Mouse (Mus musculus): ENCODE measurements around the gene Gpat2. TPM values are rescaled to one million over a fixed set of nuclear protein-coding genes. Genes with fewer than 3 reads are reported as not detected.
A peak's percentile ranks its signal among the peaks of the same experiment; 100 is the strongest.

Gpat2 gene
- total and polyA plus RNA-seq, 3 experiments: 0.08 TPM; not detected in 2

GRCm38 (mm10) chr2:127479763-127480162 is 54.8 kb downstream of the Gpat2 start:
- no peak for TF ChIP-seq EP300 (IDR thresholded peaks at IDR 0.05; ENCODE audit: insufficient read depth, low read depth, low read length)
- TF ChIP-seq CTCF (IDR thresholded peaks at IDR 0.05): no peak
- no peak for TF ChIP-seq POLR2A (IDR thresholded peaks at IDR 0.05; ENCODE audit: insufficient read depth, low read depth, low read length)
- no peak for DNase-seq
- intact Hi-C loops (cut with DNase I): no loop called here
- peaks cover 3% of the 10 kb centered on the region for H3K4me1 ChIP-seq (ENCODE audit: control insufficient read depth, insufficient read depth, low read length)
- no peak overlapping the region for H3K4me3 ChIP-seq
- H3K27ac ChIP-seq: no peak overlapping the region
- no peak overlapping the region for H3K9ac ChIP-seq (ENCODE audit: low read depth, low read length)
- H3K27me3 ChIP-seq (ENCODE audit: control insufficient read depth, insufficient read depth, low read length): peaks cover 9% of the 10 kb centered on the region; the same call in 1 of the 2 replicates
- 69% methylated on average over 10 of the region's 10 CpGs for WGBS
- H3K36me3 ChIP-seq (ENCODE audit: control insufficient read depth, insufficient read depth, low read length): no peaks in the 10 kb centered on the region
- no peaks in the 10 kb centered on the region for H3K79me2 ChIP-seq (replicated peaks; ENCODE audit: control insufficient read depth, insufficient read depth, low read length)

DNA sequence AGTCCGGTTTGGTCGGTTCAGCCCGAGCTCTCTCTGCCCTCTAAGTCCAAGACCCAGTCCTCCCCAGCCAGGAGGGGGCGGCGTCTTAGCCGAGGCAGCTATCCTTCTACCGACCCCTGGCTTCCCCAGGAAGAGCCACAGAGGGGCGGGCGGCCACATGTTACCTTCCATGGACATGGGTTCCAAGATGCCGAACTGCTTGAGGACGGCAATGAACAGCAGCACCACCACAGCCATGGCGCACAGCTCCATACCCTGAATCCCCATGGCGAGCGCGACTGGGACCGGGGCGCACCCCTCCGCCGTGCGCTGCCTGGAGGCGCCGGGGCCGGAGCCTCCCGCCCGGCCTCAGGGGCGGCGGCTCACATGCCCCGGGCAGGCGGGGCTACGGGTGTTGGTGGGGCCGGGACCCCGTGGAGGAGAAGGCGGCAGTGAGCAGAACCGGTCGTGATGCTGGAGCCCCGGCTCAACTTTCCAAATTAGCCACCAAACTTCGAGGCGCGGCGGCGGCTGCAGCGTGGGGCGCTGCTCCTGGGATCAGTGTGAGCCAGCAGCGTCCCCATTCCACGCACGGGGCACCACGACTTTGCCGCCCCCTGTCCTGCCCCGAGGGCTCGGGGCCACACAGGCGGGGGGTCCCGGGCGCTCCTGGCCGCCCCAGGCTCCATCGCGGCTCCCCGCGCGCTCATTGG is 57.0 kb downstream of the Gpat2 start:
- H3K4me1 ChIP-seq (ENCODE audit: control insufficient read depth, insufficient read depth, low read length): peaks cover 3% of the 10 kb centered on the region
- H3K27ac ChIP-seq: peak overlapping the region; percentile 67
- H3K79me2 ChIP-seq (replicated peaks; ENCODE audit: control insufficient read depth, insufficient read depth, low read length): no peaks in the 10 kb centered on the region
- intact Hi-C loops (cut with DNase I): no loop called here
- no peak for TF ChIP-seq POLR2A (IDR thresholded peaks at IDR 0.05; ENCODE audit: insufficient read depth, low read depth, low read length)
- TF ChIP-seq CTCF (IDR thresholded peaks at IDR 0.05): no peak
- TF ChIP-seq EP300 (IDR thresholded peaks at IDR 0.05; ENCODE audit: insufficient read depth, low read depth, low read length): no peak
- H3K36me3 ChIP-seq (ENCODE audit: control insufficient read depth, insufficient read depth, low read length): no peaks in the 10 kb centered on the region
- peak overlapping the region; percentile 76 for H3K9ac ChIP-seq (ENCODE audit: low read depth, low read length)
- WGBS: 1% methylated on average over 59 of the region's 59 CpGs
- peaks cover 9% of the 10 kb centered on the region; the same call in 1 of the 2 replicates for H3K27me3 ChIP-seq (ENCODE audit: control insufficient read depth, insufficient read depth, low read length)
- peak overlapping the region; percentile 57 for H3K4me3 ChIP-seq
- peak in 1 of 2 experiments; percentile 27 for DNase-seq

DNA sequence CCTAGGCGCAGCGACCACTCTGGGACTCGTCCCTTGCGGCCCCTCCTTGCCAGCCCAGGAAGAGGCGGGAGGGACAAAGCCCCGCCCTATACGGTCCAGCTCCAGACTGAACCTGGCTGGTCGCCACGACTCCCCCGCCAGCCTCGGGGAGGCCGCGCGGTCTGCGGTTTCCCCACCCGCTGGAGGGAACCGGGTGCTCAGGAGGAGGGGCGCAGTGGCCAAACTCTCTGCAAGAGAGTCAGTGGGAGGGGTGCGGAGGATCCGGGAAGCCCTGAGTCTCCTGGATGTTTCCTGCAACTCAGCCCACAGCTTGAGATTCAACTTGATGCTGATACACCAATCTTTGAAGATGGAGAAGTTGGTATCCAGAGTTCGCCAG is 57.5 kb downstream of the Gpat2 start:
- intact Hi-C loops (cut with DNase I): no loop called here
- peak overlapping the region; percentile 76 for H3K9ac ChIP-seq (ENCODE audit: low read depth, low read length)
- no peaks in the 10 kb centered on the region for H3K36me3 ChIP-seq (ENCODE audit: control insufficient read depth, insufficient read depth, low read length)
- no peaks in the 10 kb centered on the region for H3K79me2 ChIP-seq (replicated peaks; ENCODE audit: control insufficient read depth, insufficient read depth, low read length)
- peak overlapping the region; percentile 67 for H3K27ac ChIP-seq
- WGBS: 0% methylated on average over 21 of the region's 21 CpGs
- TF ChIP-seq POLR2A (IDR thresholded peaks at IDR 0.05; ENCODE audit: insufficient read depth, low read depth, low read length): peak; percentile 33; the same call in 1 of the 2 replicates
- no peak for TF ChIP-seq EP300 (IDR thresholded peaks at IDR 0.05; ENCODE audit: insufficient read depth, low read depth, low read length)
- peak; percentile 90 to 91 for DNase-seq
- H3K27me3 ChIP-seq (ENCODE audit: control insufficient read depth, insufficient read depth, low read length): peaks cover 9% of the 10 kb centered on the region; the same call in 1 of the 2 replicates
- H3K4me3 ChIP-seq: peak overlapping the region; percentile 57
- peaks cover 3% of the 10 kb centered on the region for H3K4me1 ChIP-seq (ENCODE audit: control insufficient read depth, insufficient read depth, low read length)

DNA sequence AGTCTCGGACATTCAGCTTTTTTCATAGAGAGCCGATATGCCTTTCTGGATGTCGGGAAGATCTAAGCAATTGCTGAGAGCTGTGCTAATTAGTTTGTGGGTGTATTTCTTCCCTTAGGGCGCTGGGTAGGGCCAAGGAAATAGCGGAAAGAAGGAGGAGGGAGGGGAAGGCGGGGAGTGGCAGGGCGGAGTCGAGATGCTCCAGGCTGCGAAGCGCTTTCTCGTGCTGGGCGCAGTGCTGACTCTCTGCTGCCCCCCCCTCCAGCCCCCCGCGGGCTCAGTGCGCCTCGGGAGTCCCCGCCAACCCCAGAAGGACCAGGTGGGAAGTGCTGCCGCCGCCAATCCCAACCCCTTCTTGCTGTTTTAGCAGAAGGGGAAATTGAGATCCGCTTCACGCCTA is 58.0 kb downstream of the Gpat2 start:
- DNase-seq: peak; percentile 66 to 67
- Histone ChIP-seq H3K9ac (ENCODE audit: low read depth, low read length) (no peak overlapping the region; the same call in 1 of the 2 replicates), H3K27ac (peak overlapping the region; percentile 67), H3K27me3 (ENCODE audit: control insufficient read depth, insufficient read depth, low read length) (peaks cover 9% of the 10 kb centered on the region; the same call in 1 of the 2 replicates), H3K4me3 (peak overlapping the region; percentile 57), H3K36me3 (ENCODE audit: control insufficient read depth, insufficient read depth, low read length) (no peaks in the 10 kb centered on the region), H3K4me1 (ENCODE audit: control insufficient read depth, insufficient read depth, low read length) (peaks cover 3% of the 10 kb centered on the region), H3K79me2 (replicated peaks; ENCODE audit: control insufficient read depth, insufficient read depth, low read length) (no peaks in the 10 kb centered on the region)
- intact Hi-C loops (cut with DNase I): no loop called here
- 3% methylated on average over 21 of the region's 21 CpGs for WGBS
- TF ChIP-seq POLR2A (IDR thresholded peaks at IDR 0.05; ENCODE audit: insufficient read depth, low read depth, low read length): no peak
- no peak for TF ChIP-seq CTCF (IDR thresholded peaks at IDR 0.05)
- no peak for TF ChIP-seq EP300 (IDR thresholded peaks at IDR 0.05; ENCODE audit: insufficient read depth, low read depth, low read length)

DNA sequence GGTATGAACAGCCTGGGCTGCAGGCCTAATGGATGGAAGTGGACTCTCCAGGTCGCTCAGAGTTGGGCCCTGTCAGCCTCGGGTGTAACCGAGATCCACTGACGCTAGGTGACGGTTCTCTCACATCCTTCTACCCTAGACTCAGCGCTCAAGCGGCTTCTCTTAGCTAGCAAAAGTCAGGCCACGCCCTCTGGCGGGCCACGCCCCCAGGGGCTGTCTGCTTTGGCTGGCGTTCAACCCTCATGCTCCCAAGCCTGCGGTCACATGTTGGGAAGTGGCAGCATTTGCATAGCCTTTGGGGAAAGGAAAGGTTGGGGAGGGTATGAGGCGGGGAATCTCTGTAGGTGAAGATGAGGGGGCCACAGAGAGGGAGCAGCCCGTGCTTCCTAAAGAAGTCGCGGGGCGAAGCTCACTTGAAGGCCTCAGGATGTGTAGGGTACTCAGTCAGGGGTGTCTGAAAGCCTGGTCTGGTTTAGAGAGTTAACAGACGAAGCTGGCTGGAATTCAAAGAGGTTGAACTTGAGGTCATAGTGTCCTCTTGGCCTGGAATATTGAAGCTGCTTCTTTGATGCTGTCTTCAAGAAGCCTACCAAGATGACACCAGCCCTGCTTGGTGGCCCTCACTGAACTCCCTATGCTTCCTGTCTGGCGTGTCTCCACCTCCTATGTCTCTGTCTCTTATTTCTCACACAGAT is 59.6 kb downstream of the Gpat2 start:
- H3K9ac ChIP-seq (ENCODE audit: low read depth, low read length): no peak overlapping the region
- H3K4me3 ChIP-seq: no peak overlapping the region
- peaks cover 3% of the 10 kb centered on the region for H3K4me1 ChIP-seq (ENCODE audit: control insufficient read depth, insufficient read depth, low read length)
- WGBS: 7% methylated on average over 19 of the region's 19 CpGs
- DNase-seq: peak; percentile 77 to 78
- H3K27ac ChIP-seq: no peak overlapping the region
- peaks cover 9% of the 10 kb centered on the region; the same call in 1 of the 2 replicates for H3K27me3 ChIP-seq (ENCODE audit: control insufficient read depth, insufficient read depth, low read length)
- H3K79me2 ChIP-seq (replicated peaks; ENCODE audit: control insufficient read depth, insufficient read depth, low read length): no peaks in the 10 kb centered on the region
- intact Hi-C loops (cut with DNase I): no loop called here
- no peaks in the 10 kb centered on the region for H3K36me3 ChIP-seq (ENCODE audit: control insufficient read depth, insufficient read depth, low read length)
- no peak for TF ChIP-seq CTCF (IDR thresholded peaks at IDR 0.05)
- no peak for TF ChIP-seq EP300 (IDR thresholded peaks at IDR 0.05; ENCODE audit: insufficient read depth, low read depth, low read length)
- 0 out of 2 replicates have a peak, but pooled peaks have one; percentile 20 for TF ChIP-seq POLR2A (IDR thresholded peaks at IDR 0.05; ENCODE audit: insufficient read depth, low read depth, low read length)

Other genes with a start within 250 kb of the Gpat2 start
- gene 1810024B03Rik, start 216.9 kb upstream of the Gpat2 start, total RNA-seq (2021): under 1 TPM; 0.36 to 0.60 TPM
- gene 1810024B03Rik, start 216.9 kb upstream of the Gpat2 start, polyA plus RNA-seq (2012; rRNA removed): 0.94 TPM in 2 replicates
- 10 to 100 TPM; 59.3 to 69.5 TPM for gene Snrnp200, start 216.8 kb upstream of the Gpat2 start, total RNA-seq (2021)
- 34.0 and 58.7 TPM in 2 replicates for gene Snrnp200, start 216.8 kb upstream of the Gpat2 start, polyA plus RNA-seq (2012; rRNA removed)
- gene Ciao1, start 177.4 kb upstream of the Gpat2 start, total RNA-seq (2021): 10 to 100 TPM; 56.3 to 60.8 TPM
- gene Ciao1, start 177.4 kb upstream of the Gpat2 start, polyA plus RNA-seq (2012; rRNA removed): 59.1 and 74.2 TPM in 2 replicates
- gene Tmem127, start 177.3 kb upstream of the Gpat2 start, total RNA-seq (2021): 10 to 100 TPM; 24.8 to 27.4 TPM
- 45.6 and 64.8 TPM in 2 replicates for gene Tmem127, start 177.3 kb upstream of the Gpat2 start, polyA plus RNA-seq (2012; rRNA removed)
- 100 to 1,000 TPM; 150 to 165 TPM for gene Stard7, start 155.0 kb upstream of the Gpat2 start, total RNA-seq (2021)
- 64.0 and 151 TPM in 2 replicates for gene Stard7, start 155.0 kb upstream of the Gpat2 start, polyA plus RNA-seq (2012; rRNA removed)
- gene Dusp2, start 89.0 kb upstream of the Gpat2 start, total RNA-seq (2021): under 1 TPM; 0.44 to 0.45 TPM
- gene Dusp2, start 89.0 kb upstream of the Gpat2 start, polyA plus RNA-seq (2012; rRNA removed): 0.97 and 1.1 TPM in 2 replicates
- not detected for gene Astl, start 86.6 kb upstream of the Gpat2 start, total RNA-seq (2021)
- gene Astl, start 86.6 kb upstream of the Gpat2 start, polyA plus RNA-seq (2012; rRNA removed): not detected in 2 replicates
- 1 to 10 TPM in 1 of 2 experiments, under 1 TPM in 1; 0.73 to 1.1 TPM for gene Adra2b, start 62.0 kb upstream of the Gpat2 start, total RNA-seq (2021)
- gene Adra2b, start 62.0 kb upstream of the Gpat2 start, polyA plus RNA-seq (2012; rRNA removed): 1.0 and 1.6 TPM in 2 replicates
- 10 to 100 TPM; 42.5 to 44.5 TPM for gene Fahd2a, start 19.4 kb downstream of the Gpat2 start, total RNA-seq (2021)
- gene Fahd2a, start 19.4 kb downstream of the Gpat2 start, polyA plus RNA-seq (2012; rRNA removed): 34.5 and 40.3 TPM in 2 replicates
- 1 to 10 TPM; 1.1 to 1.3 TPM for gene Kcnip3, start 96.9 kb downstream of the Gpat2 start, total RNA-seq (2021)
- 1.2 and 1.3 TPM in 2 replicates for gene Kcnip3, start 96.9 kb downstream of the Gpat2 start, polyA plus RNA-seq (2012; rRNA removed)
- gene Prom2, start 116.3 kb downstream of the Gpat2 start, total RNA-seq (2021): not detected
- 0.06 and 0.14 TPM in 2 replicates for gene Prom2, start 116.3 kb downstream of the Gpat2 start, polyA plus RNA-seq (2012; rRNA removed)
- 1 to 10 TPM; 1.7 to 2.0 TPM for gene Zfp661, start 161.9 kb downstream of the Gpat2 start, total RNA-seq (2021)
- 1.5 and 2.4 TPM in 2 replicates for gene Zfp661, start 161.9 kb downstream of the Gpat2 start, polyA plus RNA-seq (2012; rRNA removed)
- 10 to 100 TPM; 80.3 to 89.7 TPM for gene Mrps5, start 162.0 kb downstream of the Gpat2 start, total RNA-seq (2021)
- gene Mrps5, start 162.0 kb downstream of the Gpat2 start, polyA plus RNA-seq (2012; rRNA removed): 58.2 and 68.4 TPM in 2 replicates
- gene Mal, start 231.5 kb downstream of the Gpat2 start, total RNA-seq (2021): 10 to 100 TPM in 1 of 2 experiments, 1 to 10 TPM in 1; 9.4 to 11.0 TPM
- gene Mal, start 231.5 kb downstream of the Gpat2 start, polyA plus RNA-seq (2012; rRNA removed): 3.5 and 6.2 TPM in 2 replicates

Data from heart, adult 2 months (tissue).